Mouse (Mus musculus) liver, adult 2 months (tissue): ENCODE data around the gene Phf11a. TPM values are rescaled to one million over a fixed set of nuclear protein-coding genes. Genes with fewer than 3 reads are reported as not detected.

Experiments used
- DNase-seq: peaks from one replicate; pipeline ENCODE4 v3.0.0-alpha.2; 2011; ENCODE audit warnings: low read depth, low spot score; ENCODE audit errors: extremely low read depth
- H3K27ac ChIP-seq: fragments of 200-500 bp; replicated peaks from 2 replicates; pipeline ENCODE4 v1.5.1; 2012; ENCODE audit warnings: low read depth, mild to moderate bottlenecking, control low read depth, inconsistent platforms, low read length; ENCODE audit not compliant: insufficient read depth
- H3K27me3 ChIP-seq: fragments of 200-500 bp; 2 replicates; pipeline ENCODE4 v1.6.1; 2012; ENCODE audit warnings: mild to moderate bottlenecking, moderate library complexity, low read length, inconsistent platforms; ENCODE audit not compliant: control insufficient read depth, insufficient read depth
- H3K36me3 ChIP-seq: fragments of 200-500 bp; 2 replicates; pipeline ENCODE4 v1.6.1; 2012; ENCODE audit warnings: low read length, inconsistent platforms; ENCODE audit not compliant: control insufficient read depth, insufficient read depth
- H3K4me1 ChIP-seq: fragments of 200-500 bp; 2 replicates; pipeline ENCODE4 v1.6.1; 2011; ENCODE audit warnings: low read length; ENCODE audit not compliant: control insufficient read depth, insufficient read depth
- H3K4me3 ChIP-seq: fragments of 200-500 bp; 2 replicates; pipeline ENCODE4 v1.5.1; 2011; ENCODE audit warnings: low read depth, mild to moderate bottlenecking, control low read depth, low read length, moderate library complexity; ENCODE audit not compliant: insufficient read depth
- H3K79me2 ChIP-seq: fragments of 200-500 bp; 2 replicates; pipeline ENCODE4 v1.6.1; 2012; ENCODE audit warnings: inconsistent platforms, mild to moderate bottlenecking, low read length, moderate library complexity; ENCODE audit not compliant: control insufficient read depth, insufficient read depth
- H3K9ac ChIP-seq: fragments of 200-500 bp; 2 replicates; pipeline ENCODE4 v1.6.1; 2012; ENCODE audit warnings: low read depth, mild to moderate bottlenecking, control low read depth, inconsistent platforms, low read length
- CTCF ChIP-seq: fragments of 200-500 bp; IDR thresholded peaks from 2 replicates; pipeline ENCODE4 v1.5.1; 2011; ENCODE audit warnings: low read depth, low read length, control low read depth
- POLR2A ChIP-seq: fragments of 200-500 bp; IDR thresholded peaks from 2 replicates; pipeline ENCODE4 v1.6.1; 2011; ENCODE audit warnings: low read length, control low read depth; ENCODE audit not compliant: insufficient read depth; ENCODE audit errors: extremely low read depth
- WGBS: fragments of 180-500 bp; shearing (Covaris S2); methylation state at CpG from one replicate; pipeline ENCODE4 v1.1.7; 2018; 5-methylcytosine and 5-hydroxymethylcytosine counted together
- polyA plus RNA-seq: library from polyadenylated mRNA; depleted of rRNA; stranded (reverse); fragments of >200 nt; gene quantifications from 2 replicates; pipeline ENCODE4 v1.2.3, GENCODE M21; 2012; rRNA removed
- total RNA-seq: library from RNA; depleted of rRNA; stranded (reverse); fragments of >200 nt; gene quantifications from 2 replicates; pipeline ENCODE4 v1.2.3, GENCODE M21; 2014; rRNA removed

Gene Phf11a
- total and polyA plus RNA-seq, 2 experiments: 0.21 to 0.28 TPM

- Histone ChIP-seq H3K4me1 (peaks cover 5% of the 10 kb centered on the region), H3K9ac (no peak overlapping the region), H3K4me3 (no peak overlapping the region), H3K27me3 (no peaks in the 10 kb centered on the region), H3K36me3 (peaks cover 75% of the 10 kb centered on the region), H3K79me2 (no peaks in the 10 kb centered on the region), H3K27ac (no peak overlapping the region)
- 89% methylated on average over 3 of the region's 3 CpGs for WGBS
- TF ChIP-seq POLR2A: no peak
- no peak for TF ChIP-seq CTCF
- DNase-seq: no peak
Measured at GRCm38 (mm10) chr14:59229822-59230221, 67.5 kb downstream of the Phf11a start.

Other genes starting within 250 kb of the Phf11a start
- not detected in 2 replicates for gene 1700129C05Rik, start 154.6 kb downstream of the Phf11a start, total RNA-seq
- not detected in 2 replicates for gene 1700129C05Rik, start 154.6 kb downstream of the Phf11a start, polyA plus RNA-seq
- gene Gm5142, start 118.8 kb downstream of the Phf11a start, total RNA-seq: not detected in 2 replicates
- not detected in 2 replicates for gene Gm5142, start 118.8 kb downstream of the Phf11a start, polyA plus RNA-seq
- 39.0 and 42.0 TPM in 2 replicates for gene Rcbtb1, start 96.3 kb downstream of the Phf11a start, total RNA-seq
- 19.8 and 25.5 TPM in 2 replicates for gene Rcbtb1, start 96.3 kb downstream of the Phf11a start, polyA plus RNA-seq
- 0.18 and 0.47 TPM in 2 replicates for gene Gm6904, start 37.3 kb downstream of the Phf11a start, total RNA-seq
- not detected in 2 replicates for gene Gm6904, start 37.3 kb downstream of the Phf11a start, polyA plus RNA-seq
- 0.87 and 1.6 TPM in 2 replicates for gene Phf11b, start 43.8 kb upstream of the Phf11a start, total RNA-seq
- 0.37 and 0.69 TPM in 2 replicates for gene Phf11b, start 43.8 kb upstream of the Phf11a start, polyA plus RNA-seq
- 2.6 and 4.4 TPM in 2 replicates for gene Phf11d, start 67.9 kb upstream of the Phf11a start, total RNA-seq
- gene Phf11d, start 67.9 kb upstream of the Phf11a start, polyA plus RNA-seq: 1.8 and 2.6 TPM in 2 replicates
- 3.0 and 3.2 TPM in 2 replicates for gene Phf11c, start 97.9 kb upstream of the Phf11a start, total RNA-seq
- gene Phf11c, start 97.9 kb upstream of the Phf11a start, polyA plus RNA-seq: 0.60 and 1.2 TPM in 2 replicates
- 27.4 and 29.7 TPM in 2 replicates for gene Setdb2, start 143.4 kb upstream of the Phf11a start, total RNA-seq
- gene Setdb2, start 143.4 kb upstream of the Phf11a start, polyA plus RNA-seq: 10.2 and 10.3 TPM in 2 replicates
- gene Cab39l, start 143.4 kb upstream of the Phf11a start, total RNA-seq: 40.5 and 47.6 TPM in 2 replicates
- 13.6 and 16.3 TPM in 2 replicates for gene Cab39l, start 143.4 kb upstream of the Phf11a start, polyA plus RNA-seq